Mouse (Mus musculus): ENCODE data around the gene Cdc42bpg.

GRCm38 (mm10) chr19:6288236-6288894, 17.9 kb upstream of the Cdc42bpg start:
- TF ChIP-seq MAX (IDR thresholded peaks at IDR 0.05; ENCODE audit: low read depth) (no peak), POLR2A (IDR thresholded peaks at IDR 0.05; ENCODE audit: insufficient read length, low read depth) (no peak), USF1 (IDR thresholded peaks at IDR 0.05; ENCODE audit: low read depth) (no peak), SRF (IDR thresholded peaks at IDR 0.05; ENCODE audit: control insufficient read depth, insufficient read length, low read depth) (no peak), TCF12 (IDR thresholded peaks at IDR 0.05; ENCODE audit: insufficient read depth, poor library complexity, severe bottlenecking) (no peak), TCF3 (IDR thresholded peaks at IDR 0.05; ENCODE audit: insufficient read length, low read depth) (no peak), MYOD1 (IDR thresholded peaks at IDR 0.05; ENCODE audit: control insufficient read depth in 1 of 3, insufficient read length in 2 of 3, low read depth in 2 of 3) (no peak), MYOG (IDR thresholded peaks at IDR 0.05; ENCODE audit: control insufficient read depth in 1 of 3, insufficient read depth in 1 of 3, insufficient read length in 2 of 3, low read depth in 2 of 3) (no peak)
